Mouse (Mus musculus) hindbrain, embryonic 14.5 days (tissue): ENCODE measurements at regions not wholly inside any gene's neighbourhood (a gene's known extent, or its start where the extent isn't known, plus 50 kb on each side); places are given as distances from the start of the nearest gene placed in this dataset.

ENCODE experiments used
- ATAC-seq: fragments of 200-750 bp; cut with Nextera tagmentation; 2 replicates; pipeline ENCODE4 v1.8.0; 2017; ENCODE audit warnings: moderate number of reproducible peaks, mild to moderate bottlenecking, moderate TSS enrichment, moderate library complexity; ENCODE audit not compliant: low FRiP score
- DNase-seq: peaks from one replicate; pipeline ENCODE4 v3.0.0-alpha.2; 2015; ENCODE audit warnings: low spot score
- H3K27ac ChIP-seq: fragments of 300-500 bp; sonication (generic); 2 replicates; pipeline ENCODE4 v1.5.1; 2014; ENCODE audit warnings: mild to moderate bottlenecking, moderate library complexity
- H3K27me3 ChIP-seq: fragments of 300-500 bp; sonication (generic); 2 replicates; pipeline ENCODE4 v1.6.1; 2014; ENCODE audit warnings: mild to moderate bottlenecking, low read length, mixed read lengths; ENCODE audit not compliant: control insufficient read depth, insufficient read depth
- H3K36me3 ChIP-seq: fragments of 300-500 bp; sonication (generic); replicated peaks from 2 replicates; pipeline ENCODE4 v1.6.1; 2014; ENCODE audit not compliant: control insufficient read depth, insufficient read depth
- H3K4me1 ChIP-seq: fragments of 300-500 bp; sonication (generic); replicated peaks from 2 replicates; pipeline ENCODE4 v1.6.1; 2014; ENCODE audit warnings: antibody characterized with exemption, low read length, mixed read lengths; ENCODE audit not compliant: control insufficient read depth, insufficient read depth
- H3K4me2 ChIP-seq: fragments of 300-500 bp; sonication (generic); replicated peaks from 2 replicates; pipeline ENCODE4 v1.6.1; 2014; ENCODE audit warnings: mild to moderate bottlenecking, moderate library complexity
- H3K4me3 ChIP-seq: fragments of 300-500 bp; sonication (generic); replicated peaks from 2 replicates; pipeline ENCODE4 v1.5.1; 2014; ENCODE audit warnings: mild to moderate bottlenecking, low read length
- H3K9ac ChIP-seq: fragments of 300-500 bp; sonication (generic); 2 replicates; pipeline ENCODE4 v1.6.1; 2014
- H3K9me3 ChIP-seq: fragments of 300-500 bp; sonication (generic); 2 replicates; pipeline ENCODE4 v1.6.1; 2016; ENCODE audit warnings: low read length; ENCODE audit not compliant: control insufficient read depth
- WGBS: fragments of 180-500 bp; shearing (Covaris S2); extraction: QIAGEN DNeasy Blood & Tissue Kit; methylation state at CpG from one replicate; pipeline ENCODE4 v1.1.7; 2014; 5-methylcytosine and 5-hydroxymethylcytosine counted together

- Histone ChIP-seq H3K27ac (no peak overlapping the region), H3K4me2 (peak overlapping the region; percentile 24), H3K9ac (no peak overlapping the region), H3K4me1 (no peaks in the 10 kb centered on the region), H3K4me3 (no peak overlapping the region), H3K9me3 (no peaks in the 10 kb centered on the region), H3K27me3 (no peaks in the 10 kb centered on the region), H3K36me3 (no peaks in the 10 kb centered on the region)
- ATAC-seq (no peak), DNase-seq (no peak)
- WGBS, result 41% methylated on average over 11 of the region's 11 CpGs
Measured at GRCm38 (mm10) chr13:114643521-114643920, 174.5 kb upstream of the Mocs2 start.

GRCm38 (mm10) chr13:114654267-114654666 lies 163.8 kb upstream of the Mocs2 start:
- H3K27me3 ChIP-seq, result no peaks in the 10 kb centered on the region
- no peak overlapping the region for H3K9ac ChIP-seq
- no peak overlapping the region for H3K4me2 ChIP-seq
- no peaks in the 10 kb centered on the region for H3K9me3 ChIP-seq
- H3K27ac ChIP-seq, result no peak overlapping the region
- H3K4me3 ChIP-seq, result no peak overlapping the region
- H3K4me1 ChIP-seq, result no peaks in the 10 kb centered on the region
- DNase-seq, result no peak
- H3K36me3 ChIP-seq, result no peaks in the 10 kb centered on the region
- no peak for ATAC-seq
- WGBS, result 91% methylated on average over 7 of the region's 7 CpGs

GRCm38 (mm10) chr13:114654953-114655586 lies 163.0 kb upstream of the Mocs2 start:
- no peaks in the 10 kb centered on the region for H3K36me3 ChIP-seq
- 89% methylated on average over 4 of the region's 4 CpGs for WGBS
- H3K4me2 ChIP-seq, result no peak overlapping the region
- H3K9ac ChIP-seq, result no peak overlapping the region
- ATAC-seq (no peak), DNase-seq (no peak)
- H3K4me3 ChIP-seq, result no peak overlapping the region
- H3K27ac ChIP-seq, result no peak overlapping the region
- H3K27me3 ChIP-seq, result no peaks in the 10 kb centered on the region
- no peaks in the 10 kb centered on the region for H3K4me1 ChIP-seq
- no peaks in the 10 kb centered on the region for H3K9me3 ChIP-seq

GRCm38 (mm10) chr13:114672411-114672810 lies 145.6 kb upstream of the Mocs2 start:
- ATAC-seq, result no peak
- Histone ChIP-seq H3K4me3 (no peak overlapping the region), H3K27me3 (no peaks in the 10 kb centered on the region), H3K27ac (no peak overlapping the region), H3K4me2 (no peak overlapping the region), H3K36me3 (no peaks in the 10 kb centered on the region), H3K9me3 (peaks cover 8% of the 10 kb centered on the region; the same call in 1 of the 2 replicates), H3K4me1 (no peaks in the 10 kb centered on the region), H3K9ac (no peak overlapping the region)
- no peak for DNase-seq

- Histone ChIP-seq H3K36me3 (no peaks in the 10 kb centered on the region), H3K4me3 (no peak overlapping the region), H3K9me3 (no peaks in the 10 kb centered on the region), H3K27ac (no peak overlapping the region), H3K9ac (no peak overlapping the region), H3K4me1 (no peaks in the 10 kb centered on the region), H3K27me3 (no peaks in the 10 kb centered on the region), H3K4me2 (no peak overlapping the region)
- ATAC-seq (no peak), DNase-seq (no peak)
- WGBS, result 81% methylated on average over 5 of the region's 5 CpGs
Measured at GRCm38 (mm10) chr13:114679703-114680378, 138.2 kb upstream of the Mocs2 start.

GRCm38 (mm10) chr13:114680379-114680733 lies 137.7 kb upstream of the Mocs2 start:
- Histone ChIP-seq H3K9ac (no peak overlapping the region), H3K36me3 (no peaks in the 10 kb centered on the region), H3K27me3 (no peaks in the 10 kb centered on the region), H3K27ac (no peak overlapping the region), H3K4me2 (no peak overlapping the region), H3K9me3 (no peaks in the 10 kb centered on the region), H3K4me1 (no peaks in the 10 kb centered on the region), H3K4me3 (no peak overlapping the region)
- no peak for DNase-seq
- WGBS, result 66% methylated on average over 9 of the region's 9 CpGs
- ATAC-seq, result no peak

GRCm38 (mm10) chr13:114681196-114681595 lies 136.8 kb upstream of the Mocs2 start:
- ATAC-seq, result no peak
- Histone ChIP-seq H3K27ac (no peak overlapping the region), H3K4me2 (no peak overlapping the region), H3K4me1 (no peaks in the 10 kb centered on the region), H3K9ac (no peak overlapping the region), H3K4me3 (no peak overlapping the region), H3K9me3 (no peaks in the 10 kb centered on the region), H3K36me3 (no peaks in the 10 kb centered on the region), H3K27me3 (no peaks in the 10 kb centered on the region)
- no peak for DNase-seq
- 71% methylated on average over 4 of the region's 4 CpGs for WGBS

GRCm38 (mm10) chr13:114681887-114682286 lies 136.1 kb upstream of the Mocs2 start:
- no peak overlapping the region for H3K9ac ChIP-seq
- no peak overlapping the region for H3K27ac ChIP-seq
- no peaks in the 10 kb centered on the region for H3K9me3 ChIP-seq
- no peak overlapping the region for H3K4me2 ChIP-seq
- WGBS, result 92% methylated on average over 4 of the region's 4 CpGs
- no peaks in the 10 kb centered on the region for H3K4me1 ChIP-seq
- no peak for DNase-seq
- no peaks in the 10 kb centered on the region for H3K27me3 ChIP-seq
- H3K4me3 ChIP-seq, result no peak overlapping the region
- no peaks in the 10 kb centered on the region for H3K36me3 ChIP-seq
- no peak for ATAC-seq

- 94% methylated on average over 5 of the region's 5 CpGs for WGBS
- no peak for DNase-seq
- Histone ChIP-seq H3K27me3 (no peaks in the 10 kb centered on the region), H3K9ac (no peak overlapping the region), H3K4me1 (no peaks in the 10 kb centered on the region), H3K27ac (no peak overlapping the region), H3K4me2 (no peak overlapping the region), H3K9me3 (no peaks in the 10 kb centered on the region), H3K36me3 (no peaks in the 10 kb centered on the region), H3K4me3 (no peak overlapping the region)
- no peak for ATAC-seq
Measured at GRCm38 (mm10) chr13:114682891-114683290, 135.1 kb upstream of the Mocs2 start.

GRCm38 (mm10) chr13:114684298-114684697 lies 133.7 kb upstream of the Mocs2 start:
- H3K9ac ChIP-seq, result no peak overlapping the region
- no peak overlapping the region for H3K4me3 ChIP-seq
- 98% methylated on average over 1 of the region's 1 CpGs for WGBS
- H3K9me3 ChIP-seq, result no peaks in the 10 kb centered on the region
- no peak for ATAC-seq
- H3K4me2 ChIP-seq, result no peak overlapping the region
- H3K36me3 ChIP-seq, result no peaks in the 10 kb centered on the region
- no peak overlapping the region for H3K27ac ChIP-seq
- DNase-seq, result no peak
- H3K4me1 ChIP-seq, result no peaks in the 10 kb centered on the region
- no peaks in the 10 kb centered on the region for H3K27me3 ChIP-seq
